Mouse (Mus musculus) MEL (cell line): ENCODE measurements around the gene Lbx1. TPM values are rescaled to one million over a fixed set of nuclear protein-coding genes. Genes with fewer than 3 reads are reported as not detected.

Experiments
- DNase-seq: peaks from one replicate; pipeline ENCODE4 v3.0.0; 2011; ENCODE audit warnings: low read depth, low spot score
- H3K27ac ChIP-seq: 2 replicates; pipeline ENCODE4 v1.5.1; 2012; ENCODE audit warnings: low read depth, mild to moderate bottlenecking, control low read depth, low read length, moderate library complexity; ENCODE audit not compliant: control insufficient read depth
- H3K27me3 ChIP-seq, 2 experiments: fragments of 150-350 bp in 1 of 2; sonication (generic) in 1 of 2; 2 replicates each; pipeline ENCODE4 v1.6.1; 2012; ENCODE audit warnings: low read length in 2 of 2, mild to moderate bottlenecking in 2 of 2, improper control_type of control experiment in 1 of 2, moderate library complexity in 1 of 2; ENCODE audit not compliant: insufficient read depth in 2 of 2, control insufficient read depth in 1 of 2
- H3K36me3 ChIP-seq, 2 experiments: 2 replicates each; pipeline ENCODE4 v1.6.1; 2012 to 2014; ENCODE audit warnings: low read length in 2 of 2, improper control_type of control experiment in 1 of 2, inconsistent platforms in 1 of 2, mild to moderate bottlenecking in 1 of 2; ENCODE audit not compliant: insufficient read depth in 2 of 2, control insufficient read depth in 1 of 2
- H3K4me1 ChIP-seq, 2 experiments: fragments of 150-350 bp in 1 of 2; sonication (generic) in 1 of 2; 2 replicates each; pipeline ENCODE4 v1.6.1; 2012; ENCODE audit warnings: low read length in 2 of 2, improper control_type of control experiment in 1 of 2, mild to moderate bottlenecking in 1 of 2; ENCODE audit not compliant: insufficient read depth in 2 of 2, control insufficient read depth in 1 of 2
- H3K4me3 ChIP-seq, 2 experiments: fragments of 150-350 bp in 1 of 2; sonication (generic) in 1 of 2; 2 replicates each; pipeline ENCODE4 v1.5.1; 2012; ENCODE audit warnings: low read depth in 2 of 2, low read length in 2 of 2, mild to moderate bottlenecking in 2 of 2, moderate library complexity in 2 of 2, control low read depth in 1 of 2, improper control_type of control experiment in 1 of 2; ENCODE audit not compliant: control insufficient read depth in 1 of 2, insufficient read depth in 1 of 2
- H3K79me2 ChIP-seq: 2 replicates; pipeline ENCODE4 v1.6.1; 2012; ENCODE audit warnings: mild to moderate bottlenecking, low read length, moderate library complexity; ENCODE audit not compliant: control insufficient read depth, poor library complexity, insufficient read depth
- H3K9ac ChIP-seq: 2 replicates; pipeline ENCODE4 v1.6.1; 2012; ENCODE audit warnings: low read depth, mild to moderate bottlenecking, control low read depth, low read length, moderate library complexity; ENCODE audit not compliant: control insufficient read depth, poor library complexity, severe bottlenecking
- H3K9me3 ChIP-seq: fragments of 150-350 bp; sonication (generic); replicated peaks from 2 replicates; pipeline ENCODE4 v1.6.1; 2012; ENCODE audit warnings: mild to moderate bottlenecking, low read length, improper control_type of control experiment, moderate library complexity; ENCODE audit not compliant: insufficient read depth
- CHD2 ChIP-seq: IDR thresholded peaks from 2 replicates; pipeline ENCODE4 v1.6.1; 2011; ENCODE audit warnings: low read length, improper control_type of control experiment
- CTCF ChIP-seq, 3 experiments: IDR thresholded peaks in 2 of 3; conservative IDR thresholded peaks in 1 of 3; 2 replicates each; pipeline ENCODE4 v1.5.1; 2011 to 2012; ENCODE audit warnings: low read length in 3 of 3, low read depth in 2 of 3, mild to moderate bottlenecking in 2 of 3, improper control_type of control experiment in 1 of 3, inconsistent platforms in 1 of 3, mixed read lengths in 1 of 3, moderate library complexity in 1 of 3; ENCODE audit not compliant: control insufficient read depth in 1 of 3, insufficient read depth in 1 of 3, poor library complexity in 1 of 3, severe bottlenecking in 1 of 3
- EP300 ChIP-seq, 2 experiments: IDR thresholded peaks; 2 replicates each; pipeline ENCODE4 v1.6.1; 2011; ENCODE audit warnings: improper control_type of control experiment in 2 of 2, low read length in 2 of 2, low read depth in 1 of 2, mild to moderate bottlenecking in 1 of 2
- ETS1 ChIP-seq: IDR thresholded peaks from 2 replicates; pipeline ENCODE4 v1.6.1; 2012; ENCODE audit warnings: low read depth, mild to moderate bottlenecking, inconsistent platforms, low read length, improper control_type of control experiment, moderate library complexity
- HCFC1 ChIP-seq: IDR thresholded peaks from 2 replicates; pipeline ENCODE4 v1.6.1; 2012; ENCODE audit warnings: low read depth, mild to moderate bottlenecking, inconsistent platforms, low read length, improper control_type of control experiment, moderate library complexity
- JUND ChIP-seq: IDR thresholded peaks from 2 replicates; pipeline ENCODE4 v1.6.1; 2011; ENCODE audit warnings: low read depth, mild to moderate bottlenecking, improper control_type of control experiment, low read length
- MAFK ChIP-seq: IDR thresholded peaks from 2 replicates; pipeline ENCODE4 v1.6.1; 2011; ENCODE audit warnings: low read depth, mild to moderate bottlenecking, low read length, improper control_type of control experiment, borderline replicate concordance
- MAZ ChIP-seq: IDR thresholded peaks from 2 replicates; pipeline ENCODE4 v1.6.1; 2012; ENCODE audit warnings: low read depth, mild to moderate bottlenecking, inconsistent platforms, low read length, improper control_type of control experiment
- NRF1 ChIP-seq: IDR thresholded peaks from 2 replicates; pipeline ENCODE4 v1.6.1; 2014; ENCODE audit warnings: low read depth, mild to moderate bottlenecking, inconsistent platforms, low read length, improper control_type of control experiment, moderate library complexity; ENCODE audit not compliant: poor library complexity, insufficient read depth, severe bottlenecking
- POLR2A ChIP-seq, 2 experiments: IDR thresholded peaks; 2 replicates each; pipeline ENCODE4 v1.6.1; 2011 to 2012; ENCODE audit warnings: low read length in 2 of 2, mild to moderate bottlenecking in 2 of 2, control low read depth in 1 of 2, improper control_type of control experiment in 1 of 2, low read depth in 1 of 2, moderate library complexity in 1 of 2; ENCODE audit not compliant: control insufficient read depth in 1 of 2, insufficient read depth in 1 of 2, poor library complexity in 1 of 2
- POLR2AphosphoS2 ChIP-seq: IDR thresholded peaks from 2 replicates; pipeline ENCODE4 v1.6.1; 2011; ENCODE audit warnings: low read length, improper control_type of control experiment
- POLR2AphosphoS5 ChIP-seq: IDR thresholded peaks from 2 replicates; pipeline ENCODE4 v1.6.1; 2012; ENCODE audit warnings: low read depth, borderline replicate concordance, mild to moderate bottlenecking, inconsistent platforms, low read length, moderate library complexity, mixed read lengths
- TAL1 ChIP-seq: IDR thresholded peaks from 2 replicates; pipeline ENCODE4 v1.6.1; 2012; ENCODE audit warnings: mild to moderate bottlenecking, inconsistent platforms, low read length, moderate library complexity, mixed read lengths
- USF1 ChIP-seq: IDR thresholded peaks from 2 replicates; pipeline ENCODE4 v1.6.1; 2014; ENCODE audit warnings: low read depth, mild to moderate bottlenecking, inconsistent platforms, low read length, improper control_type of control experiment, moderate library complexity
- USF2 ChIP-seq, 2 experiments: IDR thresholded peaks; 2 replicates each; pipeline ENCODE4 v1.6.1; 2011 to 2012; ENCODE audit warnings: improper control_type of control experiment in 2 of 2, low read length in 2 of 2, borderline replicate concordance in 1 of 2, inconsistent platforms in 1 of 2, low read depth in 1 of 2, mild to moderate bottlenecking in 1 of 2; ENCODE audit not compliant: insufficient read depth in 1 of 2
- ZMIZ1 ChIP-seq: IDR thresholded peaks from 2 replicates; pipeline ENCODE4 v1.6.1; 2012; ENCODE audit warnings: low read depth, mild to moderate bottlenecking, inconsistent platforms, low read length, improper control_type of control experiment, moderate library complexity
- ZNF384 ChIP-seq: IDR thresholded peaks from 2 replicates; pipeline ENCODE4 v1.6.1; 2012; ENCODE audit warnings: low read depth, mild to moderate bottlenecking, inconsistent platforms, low read length, improper control_type of control experiment
- polyA plus RNA-seq, 2 experiments: library from polyadenylated mRNA; stranded (reverse) in 1 of 2; unstranded in 1 of 2; fragments of >175 nt in 1 of 2; fragments of >200 nt in 1 of 2; gene quantifications; 2 replicates each; pipeline versions ENCODE4 v1.2.1 to v1.2.4; 2012; ENCODE audit warnings: low replicate concordance in 2 of 2, low read depth in 1 of 2; ENCODE audit not compliant: insufficient read length in 2 of 2, insufficient read depth in 1 of 2, missing spikeins in 1 of 2
- total RNA-seq: library from RNA; depleted of rRNA; stranded (reverse); fragments of 300-350 nt; gene quantifications from 2 replicates; pipeline ENCODE4 v1.2.3, GENCODE M21; 2012

Lbx1 gene
- total and polyA plus RNA-seq, 3 experiments = not detected

- H3K4me1 ChIP-seq = no peaks in the 10 kb centered on the region
- no peaks in the 10 kb centered on the region for H3K79me2 ChIP-seq
- H3K27ac ChIP-seq = no peak overlapping the region
- H3K9me3 ChIP-seq = no peaks in the 10 kb centered on the region
- peaks cover 0 to 2% of the 10 kb centered on the region in 2 experiments; a peak in 2 of 4 replicates for H3K27me3 ChIP-seq
- no peak for TF ChIP-seq CHD2
- no peak for TF ChIP-seq POLR2A (IDR thresholded peaks at IDR 0.05; ENCODE audit: control insufficient read depth in 1 of 2, insufficient read depth in 1 of 2, low read depth in 1 of 2, low read length in 2 of 2, poor library complexity in 1 of 2)
- TF ChIP-seq USF2 (IDR thresholded peaks at IDR 0.05; ENCODE audit: borderline replicate concordance in 1 of 2, insufficient read depth in 1 of 2, low read depth in 1 of 2, low read length in 2 of 2) = no peak
- no peak for TF ChIP-seq JUND
- H3K36me3 ChIP-seq = no peaks in the 10 kb centered on the region
- no peak overlapping the region for H3K9ac ChIP-seq
- no peak for DNase-seq
- H3K4me3 ChIP-seq = no peak overlapping the region
Measured at GRCm38 (mm10) chr19:45235331-45235741, 276 bp downstream of the Lbx1 start.

- no peak for DNase-seq
- Histone ChIP-seq H3K4me1 (no peaks in the 10 kb centered on the region), H3K4me3 (no peak overlapping the region), H3K79me2 (no peaks in the 10 kb centered on the region), H3K27ac (no peak overlapping the region), H3K27me3 (no peaks in the 10 kb centered on the region; a peak in 2 of 4 replicates), H3K9me3 (no peaks in the 10 kb centered on the region), H3K36me3 (no peaks in the 10 kb centered on the region), H3K9ac (no peak overlapping the region)
- TF ChIP-seq MAZ (no peak), MAFK (no peak), POLR2AphosphoS2 (no peak), POLR2AphosphoS5 (no peak), EP300 (IDR thresholded peaks at IDR 0.05; ENCODE audit: low read depth in 1 of 2, low read length in 2 of 2) (no peak), HCFC1 (no peak), CTCF (IDR thresholded peaks at IDR 0.05 in 2 of 3, conservative IDR thresholded peaks at IDR 0.05 in 1 of 3; ENCODE audit: control insufficient read depth in 1 of 3, insufficient read depth in 1 of 3, low read depth in 2 of 3, low read length in 3 of 3, poor library complexity in 1 of 3, severe bottlenecking in 1 of 3) (no peak), USF1 (no peak), TAL1 (no peak), NRF1 (no peak), ZMIZ1 (no peak), CHD2 (no peak), ZNF384 (no peak), ETS1 (no peak)
Measured at GRCm38 (mm10) chr19:45234771-45235231, 811 bp downstream of the Lbx1 start.
